Mouse (Mus musculus) lung, postnatal 0 days (tissue): ENCODE measurements around the gene Slc22a17.

Source experiments
- CTCF ChIP-seq: IDR thresholded peaks from 2 replicates; pipeline ENCODE4 v1.5.1; 2016; ENCODE audit warnings: antibody characterized with exemption, mild to moderate bottlenecking
- EP300 ChIP-seq: IDR thresholded peaks from 2 replicates; pipeline ENCODE4 v1.6.1; 2016; ENCODE audit warnings: antibody characterized with exemption, mild to moderate bottlenecking, control low read depth

- TF ChIP-seq CTCF (peak; percentile 91), EP300 (no peak)
Observed at GRCm38 (mm10) chr14:54939434-54940175, 26.7 kb upstream of the Slc22a17 start.
